Mouse (Mus musculus): ENCODE measurements at regions not wholly inside any gene's neighbourhood (a gene's known extent, or its start where the extent isn't known, plus 50 kb on each side); places are given as distances from the start of the nearest gene placed in this dataset.

DNA sequence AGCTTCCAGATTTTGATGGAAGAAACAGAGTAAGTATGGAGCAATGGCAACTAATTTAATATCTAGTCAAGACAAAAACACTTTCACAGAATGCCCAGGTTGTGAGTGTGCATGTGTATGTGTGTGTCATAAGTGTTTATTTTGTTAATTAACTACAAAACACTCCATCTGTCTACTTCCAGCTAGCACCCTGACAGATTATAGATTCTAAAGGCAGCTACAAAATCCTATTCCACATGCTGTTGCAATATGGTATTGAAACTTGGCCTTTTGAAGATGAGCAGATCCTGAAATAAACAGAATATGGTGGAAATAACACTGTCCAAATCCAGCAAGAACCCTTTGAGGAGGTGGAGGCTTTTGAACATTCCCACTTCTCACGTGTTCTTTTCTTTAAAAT is 1356.9 kb downstream of the Defb40 start:
- 58% methylated on average over 1 of the region's 1 CpGs for WGBS
- Histone ChIP-seq H3K9ac (ENCODE audit: low read length) (no peak overlapping the region), H3K27me3 (ENCODE audit: control insufficient read depth, insufficient read depth, low read length) (no peaks in the 10 kb centered on the region), H3K4me2 (ENCODE audit: low read depth, low read length, severe bottlenecking) (no peak overlapping the region), H3K4me1 (replicated peaks; ENCODE audit: control insufficient read depth, insufficient read depth, low read length) (no peaks in the 10 kb centered on the region), H3K27ac (ENCODE audit: low read depth, low read length) (no peak overlapping the region), H3K9me3 (ENCODE audit: control insufficient read depth, low read length) (no peaks in the 10 kb centered on the region), H3K4me3 (ENCODE audit: low read depth, low read length) (no peak overlapping the region), H3K36me3 (ENCODE audit: control insufficient read depth, insufficient read depth, low read length) (no peaks in the 10 kb centered on the region)
- DNase-seq (ENCODE audit: low spot score) (no peak), ATAC-seq (replicated peaks; ENCODE audit: low FRiP score) (no peak)

DNA sequence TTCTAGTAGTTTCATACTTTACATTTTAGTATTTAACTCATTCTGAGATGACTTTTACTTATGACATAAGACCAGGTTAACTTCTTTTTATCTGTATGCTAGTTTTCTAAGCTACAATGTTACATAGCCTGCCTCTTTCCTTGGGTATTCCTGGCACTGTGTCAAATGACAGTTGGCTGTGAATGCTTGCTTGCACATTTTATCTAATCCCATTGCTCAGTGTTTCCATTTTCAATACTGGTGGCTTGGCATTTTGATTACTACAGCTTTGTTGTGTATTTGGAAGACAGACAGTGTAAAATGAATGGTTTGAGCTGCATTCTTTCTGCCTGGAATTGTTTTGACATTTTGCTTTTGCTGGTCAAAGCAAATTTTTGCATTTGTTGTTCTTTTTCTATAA is 1359.2 kb downstream of the Defb40 start:
- DNase-seq (ENCODE audit: low spot score) (no peak), ATAC-seq (replicated peaks; ENCODE audit: low FRiP score) (no peak)
- Histone ChIP-seq H3K9ac (ENCODE audit: low read length) (no peak overlapping the region), H3K9me3 (ENCODE audit: control insufficient read depth, low read length) (no peaks in the 10 kb centered on the region), H3K27ac (ENCODE audit: low read depth, low read length) (no peak overlapping the region), H3K36me3 (ENCODE audit: control insufficient read depth, insufficient read depth, low read length) (no peaks in the 10 kb centered on the region), H3K4me1 (replicated peaks; ENCODE audit: control insufficient read depth, insufficient read depth, low read length) (no peaks in the 10 kb centered on the region), H3K4me2 (ENCODE audit: low read depth, low read length, severe bottlenecking) (no peak overlapping the region), H3K4me3 (ENCODE audit: low read depth, low read length) (no peak overlapping the region), H3K27me3 (ENCODE audit: control insufficient read depth, insufficient read depth, low read length) (no peaks in the 10 kb centered on the region)

DNA sequence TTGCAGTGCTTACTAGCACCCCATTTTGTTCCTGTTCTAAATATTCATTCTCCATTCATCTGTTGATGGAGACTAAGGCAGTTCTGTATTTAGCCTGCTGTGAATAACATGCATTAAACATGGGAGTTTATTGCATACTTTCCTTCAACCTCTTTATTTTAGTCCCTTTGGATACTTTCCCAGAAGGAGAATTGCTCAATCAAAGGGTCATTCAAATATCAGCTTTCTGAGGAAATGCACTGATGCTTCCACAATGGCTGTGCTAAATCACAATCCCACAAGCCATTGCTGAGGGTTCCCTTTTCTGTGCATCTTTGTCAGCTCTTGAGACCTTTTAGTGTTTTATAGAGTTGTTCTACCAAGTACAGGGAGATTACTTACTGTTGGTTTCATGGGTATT is 1359.9 kb downstream of the Defb40 start:
- H3K27ac ChIP-seq (ENCODE audit: low read depth, low read length) = no peak overlapping the region
- DNase-seq (ENCODE audit: low spot score) = no peak

DNA sequence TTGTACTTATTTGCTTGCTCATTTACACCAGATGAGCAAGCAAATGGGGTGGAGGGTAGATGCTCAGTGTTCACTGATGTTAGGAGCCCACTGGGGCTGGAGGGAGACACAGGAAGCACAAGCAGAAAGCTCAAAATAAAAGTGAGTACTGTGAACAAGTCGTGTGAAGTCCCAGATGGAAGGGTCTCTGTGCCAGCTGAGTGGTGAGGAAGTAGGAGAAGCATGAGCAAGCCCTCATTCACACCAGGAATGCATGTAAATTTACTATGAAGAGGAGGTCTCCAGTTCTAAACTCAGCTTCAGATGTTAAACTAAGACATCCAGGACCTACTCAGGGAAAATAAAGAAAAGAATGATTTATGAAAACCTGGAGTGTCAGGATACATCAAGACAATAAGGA is 1375.2 kb downstream of the Defb40 start:
- Histone ChIP-seq H3K4me1 (replicated peaks; ENCODE audit: control insufficient read depth, insufficient read depth, low read length) (no peaks in the 10 kb centered on the region), H3K36me3 (ENCODE audit: control insufficient read depth, insufficient read depth, low read length) (no peaks in the 10 kb centered on the region), H3K9me3 (ENCODE audit: control insufficient read depth, low read length) (no peaks in the 10 kb centered on the region), H3K27ac (ENCODE audit: low read depth, low read length) (no peak overlapping the region), H3K27me3 (ENCODE audit: control insufficient read depth, insufficient read depth, low read length) (no peaks in the 10 kb centered on the region), H3K9ac (ENCODE audit: low read length) (no peak overlapping the region), H3K4me3 (ENCODE audit: low read depth, low read length) (no peak overlapping the region), H3K4me2 (ENCODE audit: low read depth, low read length, severe bottlenecking) (no peak overlapping the region)
- 55% methylated on average over 1 of the region's 1 CpGs for WGBS
- DNase-seq (ENCODE audit: low spot score) = no peak
- ATAC-seq (replicated peaks; ENCODE audit: low FRiP score) = no peak

More for the DNA sequence above, 1359.9 kb downstream of the Defb40 start:
- Histone ChIP-seq H3K4me3 (ENCODE audit: low read depth, low read length) (no peak overlapping the region), H3K4me1 (replicated peaks; ENCODE audit: control insufficient read depth, insufficient read depth, low read length) (no peaks in the 10 kb centered on the region), H3K4me2 (ENCODE audit: low read depth, low read length, severe bottlenecking) (no peak overlapping the region), H3K36me3 (ENCODE audit: control insufficient read depth, insufficient read depth, low read length) (no peaks in the 10 kb centered on the region), H3K27me3 (ENCODE audit: control insufficient read depth, insufficient read depth, low read length) (no peaks in the 10 kb centered on the region), H3K9me3 (ENCODE audit: control insufficient read depth, low read length) (no peaks in the 10 kb centered on the region), H3K9ac (ENCODE audit: low read length) (no peak overlapping the region)
- no peak for ATAC-seq (replicated peaks; ENCODE audit: low FRiP score)

DNA sequence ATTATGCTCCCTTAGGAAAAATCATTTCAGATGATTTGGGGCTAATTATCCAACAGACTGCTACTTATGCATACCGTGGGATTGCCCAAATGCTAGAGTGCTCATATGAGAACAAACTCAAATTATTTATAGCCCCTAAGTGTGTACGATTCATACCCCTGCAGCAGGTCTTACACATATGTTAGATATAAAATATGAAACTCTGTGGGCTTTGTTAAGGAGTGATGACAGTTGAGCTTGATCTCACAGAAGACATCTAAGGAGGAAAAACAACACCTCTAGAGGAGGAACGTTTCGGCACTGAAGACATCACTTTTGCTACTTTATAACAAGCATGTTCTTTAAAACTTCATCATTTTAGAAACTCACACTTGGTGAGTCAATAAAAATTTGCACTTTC is 1379.3 kb downstream of the Defb40 start:
- H3K9ac ChIP-seq (ENCODE audit: low read length) = no peak overlapping the region
- no peaks in the 10 kb centered on the region for H3K36me3 ChIP-seq (ENCODE audit: control insufficient read depth, insufficient read depth, low read length)
- H3K4me1 ChIP-seq (replicated peaks; ENCODE audit: control insufficient read depth, insufficient read depth, low read length) = no peaks in the 10 kb centered on the region
- no peak overlapping the region for H3K4me3 ChIP-seq (ENCODE audit: low read depth, low read length)
- no peaks in the 10 kb centered on the region for H3K9me3 ChIP-seq (ENCODE audit: control insufficient read depth, low read length)
- no peak overlapping the region for H3K27ac ChIP-seq (ENCODE audit: low read depth, low read length)
- no peak for DNase-seq (ENCODE audit: low spot score)
- WGBS = 91% methylated on average over 4 of the region's 4 CpGs
- ATAC-seq (replicated peaks; ENCODE audit: low FRiP score) = no peak
- no peaks in the 10 kb centered on the region for H3K27me3 ChIP-seq (ENCODE audit: control insufficient read depth, insufficient read depth, low read length)
- no peak overlapping the region for H3K4me2 ChIP-seq (ENCODE audit: low read depth, low read length, severe bottlenecking)

DNA sequence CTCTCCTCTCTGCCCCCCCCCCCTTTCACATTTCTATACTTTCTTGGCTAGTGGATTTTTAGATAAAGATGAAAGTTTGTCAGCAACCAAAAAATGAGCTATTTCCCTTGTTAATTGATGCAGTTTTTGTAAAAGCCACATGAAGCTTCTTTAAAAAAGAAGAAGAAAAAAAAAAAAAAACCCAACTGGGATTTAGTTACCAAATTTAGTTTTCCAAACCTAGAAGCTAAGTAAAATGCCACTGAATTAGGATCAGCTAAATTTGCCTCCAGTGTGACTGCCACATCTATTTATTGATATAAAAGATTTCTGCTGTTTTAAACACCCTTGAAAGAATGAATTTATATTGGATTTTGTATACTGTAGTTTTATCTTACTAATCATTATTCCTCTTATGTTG is 1381.5 kb downstream of the Defb40 start:
- Histone ChIP-seq H3K4me1 (replicated peaks; ENCODE audit: control insufficient read depth, insufficient read depth, low read length) (no peaks in the 10 kb centered on the region), H3K27me3 (ENCODE audit: control insufficient read depth, insufficient read depth, low read length) (no peaks in the 10 kb centered on the region), H3K36me3 (ENCODE audit: control insufficient read depth, insufficient read depth, low read length) (no peaks in the 10 kb centered on the region), H3K27ac (ENCODE audit: low read depth, low read length) (no peak overlapping the region), H3K4me2 (ENCODE audit: low read depth, low read length, severe bottlenecking) (no peak overlapping the region), H3K9me3 (ENCODE audit: control insufficient read depth, low read length) (no peaks in the 10 kb centered on the region), H3K9ac (ENCODE audit: low read length) (no peak overlapping the region), H3K4me3 (ENCODE audit: low read depth, low read length) (no peak overlapping the region)
- DNase-seq (ENCODE audit: low spot score) = no peak
- no peak for ATAC-seq (replicated peaks; ENCODE audit: low FRiP score)

DNA sequence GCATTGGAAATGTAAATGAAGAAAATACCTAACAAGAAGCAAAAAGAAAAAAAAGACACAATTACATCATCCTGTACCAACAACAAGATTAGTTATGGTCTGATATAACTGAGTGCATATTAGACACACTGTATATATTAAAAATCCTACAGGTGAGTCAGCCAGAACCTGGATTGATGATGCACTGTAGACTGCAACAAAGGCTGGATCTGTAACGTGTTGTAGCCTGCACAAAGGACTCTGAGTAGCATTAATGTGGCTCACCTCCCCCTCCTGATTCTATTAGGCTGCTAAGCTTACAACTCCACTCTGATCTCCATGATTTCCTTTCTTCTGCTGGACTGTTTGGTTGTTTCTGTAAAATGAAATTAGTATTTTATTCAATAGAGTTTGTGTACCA is 1383.4 kb downstream of the Defb40 start:
- no peak for ATAC-seq (replicated peaks; ENCODE audit: low FRiP score)
- H3K27me3 ChIP-seq (ENCODE audit: control insufficient read depth, insufficient read depth, low read length) = no peaks in the 10 kb centered on the region
- no peak for DNase-seq (ENCODE audit: low spot score)
- 39% methylated on average over 1 of the region's 1 CpGs for WGBS
- H3K36me3 ChIP-seq (ENCODE audit: control insufficient read depth, insufficient read depth, low read length) = no peaks in the 10 kb centered on the region
- no peak overlapping the region for H3K4me2 ChIP-seq (ENCODE audit: low read depth, low read length, severe bottlenecking)
- H3K4me1 ChIP-seq (replicated peaks; ENCODE audit: control insufficient read depth, insufficient read depth, low read length) = no peaks in the 10 kb centered on the region
- H3K9ac ChIP-seq (ENCODE audit: low read length) = no peak overlapping the region
- H3K9me3 ChIP-seq (ENCODE audit: control insufficient read depth, low read length) = no peaks in the 10 kb centered on the region
- no peak overlapping the region for H3K27ac ChIP-seq (ENCODE audit: low read depth, low read length)
- H3K4me3 ChIP-seq (ENCODE audit: low read depth, low read length) = no peak overlapping the region

DNA sequence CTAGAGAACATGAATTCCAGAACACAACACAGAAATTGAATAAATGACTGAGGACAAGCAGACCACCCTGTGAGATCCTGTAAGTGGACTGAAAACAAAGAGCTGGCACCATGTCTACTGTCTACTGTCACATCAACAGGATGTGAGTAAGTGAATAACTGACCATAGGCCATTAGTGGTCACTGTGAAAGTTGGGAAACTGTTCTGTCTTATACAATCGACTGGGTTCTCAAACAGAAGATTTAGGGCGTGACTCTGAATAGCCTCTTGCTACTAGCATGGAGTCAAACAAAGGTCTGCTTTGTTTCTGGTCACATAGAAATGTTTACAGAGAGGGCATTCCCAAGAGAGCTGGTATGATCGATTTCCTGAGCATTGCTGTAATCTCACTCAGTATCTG is 1387.9 kb downstream of the Defb40 start:
- WGBS = 77% methylated on average over 3 of the region's 3 CpGs
- DNase-seq (ENCODE audit: low spot score) = no peak

DNA sequence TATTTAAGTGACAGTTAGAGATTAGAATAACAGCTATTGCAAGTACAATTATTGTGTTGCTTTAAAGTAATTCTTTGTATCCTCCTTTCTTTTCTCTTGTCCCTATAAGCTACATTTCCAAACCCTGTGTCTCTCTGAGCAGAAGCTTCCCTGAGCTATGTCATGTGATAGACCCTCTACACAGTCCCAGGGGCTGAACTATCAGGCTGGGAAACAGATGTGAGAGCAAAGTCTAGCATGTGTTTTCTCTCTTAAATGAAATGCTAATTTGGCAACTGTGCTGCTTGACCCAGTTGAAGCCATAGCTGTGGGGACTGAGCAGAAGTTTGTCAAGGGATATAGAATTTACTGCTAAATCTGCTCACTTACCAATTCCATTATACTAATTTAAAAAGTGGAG is 1389.9 kb downstream of the Defb40 start:
- H3K9me3 ChIP-seq (ENCODE audit: control insufficient read depth, low read length) = no peaks in the 10 kb centered on the region
- H3K4me1 ChIP-seq (replicated peaks; ENCODE audit: control insufficient read depth, insufficient read depth, low read length) = peaks cover 3% of the 10 kb centered on the region; the same call in 1 of the 2 replicates
- no peak overlapping the region for H3K4me2 ChIP-seq (ENCODE audit: low read depth, low read length, severe bottlenecking)
- DNase-seq (ENCODE audit: low spot score) (no peak), ATAC-seq (replicated peaks; ENCODE audit: low FRiP score) (peak; percentile 45; the same call in 1 of the 2 replicates)
- H3K27me3 ChIP-seq (ENCODE audit: control insufficient read depth, insufficient read depth, low read length) = no peaks in the 10 kb centered on the region
- H3K4me3 ChIP-seq (ENCODE audit: low read depth, low read length) = no peak overlapping the region
- peak overlapping the region; percentile 57; the same call in 1 of the 2 replicates for H3K27ac ChIP-seq (ENCODE audit: low read depth, low read length)
- H3K9ac ChIP-seq (ENCODE audit: low read length) = no peak overlapping the region
- H3K36me3 ChIP-seq (ENCODE audit: control insufficient read depth, insufficient read depth, low read length) = no peaks in the 10 kb centered on the region

More for the DNA sequence above, 1387.9 kb downstream of the Defb40 start:
- Histone ChIP-seq H3K27me3 (ENCODE audit: control insufficient read depth, insufficient read depth, low read length) (no peaks in the 10 kb centered on the region), H3K36me3 (ENCODE audit: control insufficient read depth, insufficient read depth, low read length) (no peaks in the 10 kb centered on the region), H3K9me3 (ENCODE audit: control insufficient read depth, low read length) (no peaks in the 10 kb centered on the region), H3K4me1 (replicated peaks; ENCODE audit: control insufficient read depth, insufficient read depth, low read length) (peaks cover 3% of the 10 kb centered on the region; the same call in 1 of the 2 replicates), H3K4me3 (ENCODE audit: low read depth, low read length) (no peak overlapping the region), H3K27ac (ENCODE audit: low read depth, low read length) (no peak overlapping the region), H3K9ac (ENCODE audit: low read length) (no peak overlapping the region), H3K4me2 (ENCODE audit: low read depth, low read length, severe bottlenecking) (no peak overlapping the region)
- no peak for ATAC-seq (replicated peaks; ENCODE audit: low FRiP score)

Data from forebrain, embryonic 11.5 days (tissue).